Mouse (Mus musculus) embryo, embryonic 9.5 days (tissue): Measurements from ENCODE around the gene Reln.

Source experiments
- DNase-seq: peaks from one replicate; pipeline ENCODE4 v3.0.0-alpha.2; 2017; ENCODE audit errors: extremely low spot score

Reln gene

DNA sequence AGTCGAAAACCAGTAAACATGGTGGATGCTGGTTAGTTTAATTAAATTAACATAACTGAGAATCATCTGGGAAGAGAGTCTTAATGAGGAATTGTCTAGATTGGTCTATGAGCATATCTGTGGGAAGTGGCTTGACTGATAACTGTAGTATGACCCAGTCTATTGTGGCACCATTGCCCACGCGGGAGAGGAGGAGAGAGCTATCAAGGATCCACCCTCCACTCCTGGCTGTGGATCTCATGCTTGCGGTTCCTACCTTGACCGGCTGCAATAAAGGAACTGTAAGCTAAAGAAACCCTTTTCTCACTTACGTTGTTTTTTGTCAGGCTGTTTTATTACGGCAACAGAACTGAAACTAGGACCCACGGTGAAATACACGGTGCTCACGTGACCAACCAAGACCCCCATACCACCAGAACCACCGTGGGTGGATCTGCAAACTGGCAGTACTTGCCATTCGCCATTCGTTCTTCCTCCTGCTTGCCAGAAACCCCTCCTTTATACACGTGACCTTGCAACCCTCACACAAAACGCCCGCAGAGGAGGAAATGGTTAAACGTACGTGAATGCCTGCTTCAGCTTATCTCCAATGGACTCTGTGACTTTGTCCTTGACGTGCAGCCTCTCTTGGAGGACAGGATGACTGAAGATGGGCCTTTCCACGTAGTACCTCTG, 497.7 kb downstream of the Reln start:
- DNase-seq = no peak

DNA sequence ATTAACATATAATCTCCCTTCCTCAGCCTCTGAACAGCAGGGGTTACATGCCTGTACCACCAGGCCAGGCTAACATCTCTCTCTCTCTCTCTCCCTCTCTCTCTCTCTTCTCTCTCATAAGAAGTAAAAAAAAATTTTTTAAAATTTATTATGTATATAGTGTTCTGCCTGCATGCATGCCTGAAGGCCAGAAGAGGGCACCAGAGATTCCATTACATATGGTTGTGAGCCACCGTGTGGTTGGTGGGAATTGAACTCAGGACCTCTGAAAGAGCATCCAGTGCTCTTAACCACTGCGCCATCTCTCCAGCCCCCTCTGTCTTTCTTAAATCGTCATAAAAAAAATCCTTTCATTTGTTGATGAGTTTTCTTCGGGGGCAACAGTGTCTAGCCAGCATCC, 499.8 kb downstream of the Reln start:
- no peak for DNase-seq
